In genomic region chr11:60084589-60084988, GRCm38 (mm10) we compare ENCODE assay signal across 9 mouse cellular contexts. TPM values are rescaled to one million over a fixed set of nuclear protein-coding genes. Genes with fewer than 3 reads are reported as not detected.
DNase-seq lines count a peak whose midpoint lies in the region; ATAC-seq and TF ChIP-seq lines count a peak whose summit lies in the region.
"Had no signal": no experiment of that assay in that cellular context is flagged by ENCODE, and none has a peak within 500 bp of the region (broad histone marks: within the 10 kb centered on the region; RNA-seq: fewer than 3 reads in every experiment).

No protein-coding gene starts in this region.

- H3K4me1 ChIP-seq in midbrain, postnatal 0 days (ENCODE audit: insufficient read depth, low read length), result no peaks in the 10 kb centered on the region

- peak; percentile 67 for TF ChIP-seq CTCF in midbrain, postnatal 0 days (IDR thresholded peaks at IDR 0.05)

- H3K4me2 ChIP-seq in midbrain, postnatal 0 days (ENCODE audit: low read depth, low read length, poor library complexity, severe bottlenecking), result no peak overlapping the region
- H3K4me2 ChIP-seq: embryonic facial prominence, embryonic 13.5 days had no signal

- H3K9me3 ChIP-seq in midbrain, postnatal 0 days (ENCODE audit: low read length), result no peaks in the 10 kb centered on the region
- H3K9me3 ChIP-seq: embryonic facial prominence, embryonic 13.5 days had no signal

- peak; percentile 83 for ATAC-seq in erythroblast, adult 5-6 weeks (replicated peaks; ENCODE audit: low FRiP score, poor library complexity, severe bottlenecking)
- no peak for ATAC-seq in midbrain, postnatal 0 days (ENCODE audit: low FRiP score)

- WGBS in midbrain, postnatal 0 days, result 36% methylated on average over 2 of the region's 2 CpGs

- no peaks in the 10 kb centered on the region for H3K27me3 ChIP-seq in midbrain, postnatal 0 days (ENCODE audit: insufficient read depth, low read length)
- H3K27me3 ChIP-seq: embryonic facial prominence, embryonic 13.5 days had no signal

- no peak overlapping the region for H3K9ac ChIP-seq in midbrain, postnatal 0 days (replicated peaks; ENCODE audit: low read length, poor library complexity, severe bottlenecking)
- H3K9ac ChIP-seq: embryonic facial prominence, embryonic 13.5 days had no signal

- no peak overlapping the region for H3K27ac ChIP-seq in midbrain, postnatal 0 days (ENCODE audit: low read depth, low read length)
- H3K27ac ChIP-seq: embryonic facial prominence, embryonic 13.5 days had no signal

- no peaks in the 10 kb centered on the region for H3K36me3 ChIP-seq in midbrain, postnatal 0 days (ENCODE audit: insufficient read depth, low read length)
- H3K36me3 ChIP-seq: embryonic facial prominence, embryonic 13.5 days had no signal

- no peak overlapping the region for H3K4me3 ChIP-seq in midbrain, postnatal 0 days (ENCODE audit: low read depth, low read length)
- H3K4me3 ChIP-seq: embryonic facial prominence, embryonic 13.5 days had no signal

- DNase-seq in heart, adult 8-10 months (ENCODE audit: low spot score), result peak; percentile 33
- no peak for DNase-seq in heart, adult 9 months (ENCODE audit: low spot score in 2 of 2)
- DNase-seq in A20 (ENCODE audit: low read depth, low spot score), result peak; percentile 67
- DNase-seq in T-cell, adult 2 months (ENCODE audit: low spot score), result peak; percentile 63
- no peak for DNase-seq in midbrain, postnatal 0 days (ENCODE audit: low spot score)
- no peak for DNase-seq in frontal cortex, postnatal 10 days (ENCODE audit: low spot score in 2 of 2)
- DNase-seq in Muller cell, postnatal 12 days (ENCODE audit: inconsistent ontology term), result no peak

RNA-seq across cellular contexts. Expression of gene Rai1, which starts 20.2 kb away (rescaled TPM):
- total RNA-seq in heart, adult 8-10 months (2022), result 10 to 100 TPM; 20.4 to 25.3 (median 22.5) TPM
- 4.0 and 6.3 TPM in 2 replicates for total RNA-seq in erythroblast, adult 5-6 weeks (2015; ENCODE audit: low replicate concordance)
- 1.3 and 1.5 TPM in 2 replicates for total RNA-seq in erythroblast, adult 5-6 weeks (2017; ENCODE audit: low replicate concordance)
- total RNA-seq in midbrain, postnatal 0 days (2014; rRNA removed), result 50.7 and 66.8 TPM in 2 replicates
- polyA plus RNA-seq in midbrain, postnatal 0 days (2015; fragmentation: Nextera tagmentation; extraction: Ambion mirVana), result 20.1 and 22.0 TPM in 2 replicates

RNA-seq across cellular contexts. Expression of gene Pemt, which starts 38.3 kb away (rescaled TPM):
- 1 to 10 TPM; 1.6 to 2.6 (median 2.1) TPM for total RNA-seq in heart, adult 8-10 months (2022)
- 3.8 and 6.7 TPM in 2 replicates for total RNA-seq in erythroblast, adult 5-6 weeks (2015; ENCODE audit: low replicate concordance)
- 0.98 and 6.6 TPM in 2 replicates for total RNA-seq in erythroblast, adult 5-6 weeks (2017; ENCODE audit: low replicate concordance)
- total RNA-seq in midbrain, postnatal 0 days (2014; rRNA removed), result 10.9 and 17.3 TPM in 2 replicates
- 12.7 and 13.6 TPM in 2 replicates for polyA plus RNA-seq in midbrain, postnatal 0 days (2015; fragmentation: Nextera tagmentation; extraction: Ambion mirVana)

Comparison
In these comparisons a context has a peak if more than half of its experiments do, and no peak if none do; other contexts are left out.
1. DNase-seq: peak in heart, adult 8-10 months (single experiment), A20 (single experiment) and T-cell, adult 2 months (single experiment); none in heart, adult 9 months (0 of 2), midbrain, postnatal 0 days (single experiment), frontal cortex, postnatal 10 days (0 of 2) and Muller cell, postnatal 12 days (single experiment).